Mouse (Mus musculus) bone marrow, adult 2 months (tissue): ENCODE measurements around the gene Sp8. TPM values are rescaled to one million over a fixed set of nuclear protein-coding genes. Genes with fewer than 3 reads are reported as not detected.

ENCODE experiments used
- H3K27ac ChIP-seq: fragments of 200-500 bp; 2 replicates; pipeline ENCODE4 v1.5.1; 2012; ENCODE audit warnings: low read depth, mild to moderate bottlenecking, control low read depth, inconsistent platforms, low read length; ENCODE audit not compliant: control insufficient read depth, poor library complexity, insufficient read depth
- H3K4me1 ChIP-seq: fragments of 200-500 bp; 2 replicates; pipeline ENCODE4 v1.6.1; 2011; ENCODE audit warnings: low read length; ENCODE audit not compliant: control insufficient read depth, insufficient read depth
- H3K4me3 ChIP-seq: fragments of 200-500 bp; replicated peaks from 2 replicates; pipeline ENCODE3; 2011; ENCODE audit warnings: mild to moderate bottlenecking, low read depth, low read length, control low read depth; ENCODE audit not compliant: control insufficient read depth
- CTCF ChIP-seq: fragments of 200-500 bp; IDR thresholded peaks from 2 replicates; pipeline ENCODE4 v1.5.1; 2011; ENCODE audit warnings: low read length, control low read depth; ENCODE audit not compliant: control insufficient read depth, insufficient read depth
- POLR2A ChIP-seq: fragments of 200-500 bp; IDR thresholded peaks from 2 replicates; pipeline ENCODE4 v1.6.1; 2011; ENCODE audit warnings: low read depth, mild to moderate bottlenecking, control low read depth, low read length, borderline replicate concordance; ENCODE audit not compliant: control insufficient read depth
- WGBS: fragments of 180-500 bp; shearing (Covaris S2); methylation state at CpG from one replicate; pipeline ENCODE4 v1.1.7; 2018; 5-methylcytosine and 5-hydroxymethylcytosine counted together
- polyA plus RNA-seq: library from polyadenylated mRNA; stranded (reverse); fragments of >200 nt; gene quantifications from 2 replicates; pipeline ENCODE4 v1.2.4, GENCODE M21; 2011; ENCODE audit warnings: low replicate concordance; ENCODE audit not compliant: missing spikeins, insufficient read depth, insufficient read length

Gene Sp8
- polyA plus RNA-seq, 1 experiment, result 0.32 TPM

GRCm38 (mm10) chr12:118839398-118839797 is 6.7 kb upstream of the Sp8 start:
- Histone ChIP-seq H3K4me1 (no peaks in the 10 kb centered on the region), H3K27ac (no peak overlapping the region), H3K4me3 (no peak overlapping the region)
- WGBS, result 16% methylated on average over 5 of the region's 5 CpGs
- no peak for TF ChIP-seq POLR2A
- no peak for TF ChIP-seq CTCF

- WGBS, result 6% methylated on average over 15 of the region's 15 CpGs
- H3K4me1 ChIP-seq, result no peaks in the 10 kb centered on the region
- no peak overlapping the region for H3K4me3 ChIP-seq
- TF ChIP-seq CTCF, result no peak
- no peak for TF ChIP-seq POLR2A
- no peak overlapping the region for H3K27ac ChIP-seq
Observed at GRCm38 (mm10) chr12:118840301-118840700, 5.8 kb upstream of the Sp8 start.

- H3K4me3 ChIP-seq, result no peak overlapping the region
- H3K27ac ChIP-seq, result no peak overlapping the region
- TF ChIP-seq CTCF (no peak), POLR2A (no peak)
- no peaks in the 10 kb centered on the region for H3K4me1 ChIP-seq
- 4% methylated on average over 12 of the region's 12 CpGs for WGBS
Observed at GRCm38 (mm10) chr12:118840861-118841260, 5.3 kb upstream of the Sp8 start.

GRCm38 (mm10) chr12:118841381-118841922 is 4.7 kb upstream of the Sp8 start:
- WGBS, result 9% methylated on average over 5 of the region's 5 CpGs
- no peaks in the 10 kb centered on the region; the same call in 1 of the 2 replicates for H3K4me1 ChIP-seq

GRCm38 (mm10) chr12:118841971-118842550 is 4.1 kb upstream of the Sp8 start:
- H3K4me1 ChIP-seq, result no peaks in the 10 kb centered on the region; the same call in 1 of the 2 replicates
- TF ChIP-seq POLR2A (no peak), CTCF (no peak)
- no peak overlapping the region for H3K4me3 ChIP-seq
- no peak overlapping the region for H3K27ac ChIP-seq
- 15% methylated on average over 6 of the region's 6 CpGs for WGBS

More at GRCm38 (mm10) chr12:118841381-118841922, 4.7 kb upstream of the Sp8 start:
- H3K27ac ChIP-seq, result no peak overlapping the region
- no peak for TF ChIP-seq POLR2A
- TF ChIP-seq CTCF, result no peak
- no peak overlapping the region for H3K4me3 ChIP-seq

- Histone ChIP-seq H3K27ac (no peak overlapping the region), H3K4me1 (no peaks in the 10 kb centered on the region; the same call in 1 of the 2 replicates), H3K4me3 (no peak overlapping the region)
- WGBS, result 2% methylated on average over 33 of the region's 33 CpGs
- TF ChIP-seq POLR2A (no peak), CTCF (no peak)
Observed at GRCm38 (mm10) chr12:118842671-118843411, 3.3 kb upstream of the Sp8 start.

GRCm38 (mm10) chr12:118844111-118844510 is 2.0 kb upstream of the Sp8 start:
- TF ChIP-seq POLR2A, result no peak
- no peaks in the 10 kb centered on the region; the same call in 1 of the 2 replicates for H3K4me1 ChIP-seq
- H3K4me3 ChIP-seq, result no peak overlapping the region
- no peak overlapping the region for H3K27ac ChIP-seq

- H3K4me1 ChIP-seq, result no peaks in the 10 kb centered on the region; the same call in 1 of the 2 replicates
- TF ChIP-seq POLR2A, result no peak
- no peak for TF ChIP-seq CTCF
- WGBS, result 5% methylated on average over 3 of the region's 3 CpGs
- H3K4me3 ChIP-seq, result no peak overlapping the region
- H3K27ac ChIP-seq, result no peak overlapping the region
Observed at GRCm38 (mm10) chr12:118844841-118845240, 1.3 kb upstream of the Sp8 start.

- TF ChIP-seq POLR2A (no peak), CTCF (no peak)
- Histone ChIP-seq H3K4me1 (no peaks in the 10 kb centered on the region; the same call in 1 of the 2 replicates), H3K27ac (no peak overlapping the region), H3K4me3 (no peak overlapping the region)
- WGBS, result 14% methylated on average over 3 of the region's 3 CpGs
Observed at GRCm38 (mm10) chr12:118845351-118845750, 778 bp upstream of the Sp8 start.
